Mouse (Mus musculus) lung, adult 2 months (tissue): Measurements from ENCODE around the gene Dner.

ENCODE experiments used
- CTCF ChIP-seq: fragments of 200-500 bp; IDR thresholded peaks from 2 replicates; pipeline ENCODE4 v1.5.1; 2011; ENCODE audit warnings: mild to moderate bottlenecking, low read length, control low read depth; ENCODE audit not compliant: insufficient read depth
- POLR2A ChIP-seq: fragments of 200-500 bp; IDR thresholded peaks from 2 replicates; pipeline ENCODE4 v1.6.1; 2011; ENCODE audit warnings: low read depth, mild to moderate bottlenecking, control low read depth, low read length, borderline replicate concordance; ENCODE audit errors: extremely low read depth

- TF ChIP-seq CTCF: no peak
- no peak for TF ChIP-seq POLR2A
Observed at GRCm38 (mm10) chr1:84513201-84513600, 182.8 kb downstream of the Dner start.
